Mouse (Mus musculus): ENCODE measurements at regions not wholly inside any gene's neighbourhood (a gene's known extent, or its start where the extent isn't known, plus 50 kb on each side); places are given as distances from the start of the nearest gene placed in this dataset.
A peak's percentile ranks its signal among the peaks of the same experiment; 100 is the strongest.
"Not testable (repeated sequence)": the region's sequence is repeated elsewhere in the genome, so short reads cannot be mapped to it uniquely, and the experiment has no call there.

DNA sequence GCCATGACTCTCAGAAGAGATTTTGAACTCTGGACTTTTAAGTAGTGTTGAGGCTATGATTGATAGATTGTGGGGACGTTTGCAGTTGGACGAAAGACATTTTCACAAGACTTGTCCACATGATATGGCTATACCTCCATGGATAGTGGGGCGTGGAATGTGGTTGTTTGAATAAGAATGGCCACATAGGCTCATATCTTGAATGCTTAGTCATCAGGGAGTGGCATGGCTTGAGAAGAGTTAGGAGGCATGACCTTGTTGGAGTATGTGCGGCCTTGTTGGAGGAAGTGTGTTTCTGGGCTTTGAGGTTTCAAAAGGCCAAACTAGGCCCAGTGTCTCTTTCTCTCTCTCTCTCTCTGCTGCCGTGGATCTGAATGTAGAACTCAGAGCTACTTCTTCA lies 204.7 kb upstream of the Pclo start:
- no peak for DNase-seq (ENCODE audit: low spot score in 2 of 2)

- no peak for DNase-seq (ENCODE audit: low spot score in 2 of 2)
Measured at GRCm38 (mm10) chr5:14311729-14312128, 203.0 kb upstream of the Pclo start.

GRCm38 (mm10) chr5:14320216-14320615 lies 194.5 kb upstream of the Pclo start:
- no peak for DNase-seq (ENCODE audit: low spot score in 2 of 2)

GRCm38 (mm10) chr5:14322000-14322399 lies 192.7 kb upstream of the Pclo start:
- no peak for DNase-seq (ENCODE audit: low spot score in 2 of 2)

GRCm38 (mm10) chr5:14360446-14360845 lies 154.3 kb upstream of the Pclo start:
- DNase-seq (ENCODE audit: low spot score in 2 of 2): no peak

DNA sequence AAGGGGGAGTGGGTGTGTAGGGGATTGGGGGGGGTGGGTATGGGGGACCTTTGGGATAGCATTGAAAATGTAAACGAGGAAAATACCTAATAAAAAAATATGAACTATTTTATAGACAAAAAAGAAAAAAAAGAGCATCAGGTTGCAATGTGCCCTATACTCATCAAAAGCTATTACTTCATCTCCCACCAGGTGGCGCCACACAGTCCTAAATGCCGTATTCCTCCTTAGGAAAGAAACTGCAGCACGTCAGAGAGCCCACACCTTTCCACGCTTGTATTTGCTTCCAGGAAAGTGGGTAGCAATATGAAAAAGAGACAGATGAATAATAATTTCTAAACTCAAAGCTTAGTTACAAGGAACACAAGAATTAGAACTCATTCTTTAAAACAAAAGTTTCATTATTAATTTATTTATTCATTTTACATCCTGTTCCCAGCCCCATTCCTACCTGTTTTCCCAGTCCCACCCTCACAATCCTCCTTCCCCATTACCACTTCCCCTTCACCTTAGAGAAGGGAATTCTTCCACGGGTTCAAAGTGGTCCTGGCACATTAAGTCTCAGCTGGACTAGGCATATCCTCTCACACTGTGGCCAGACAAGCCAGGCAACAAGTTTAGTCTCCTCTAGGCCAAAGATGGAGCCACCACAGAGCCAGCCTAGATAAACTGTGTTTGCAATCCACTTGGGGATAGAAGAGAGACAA lies 125.4 kb upstream of the Pclo start:
- DNase-seq (ENCODE audit: low spot score in 2 of 2): peak; percentile 26 to 82

DNA sequence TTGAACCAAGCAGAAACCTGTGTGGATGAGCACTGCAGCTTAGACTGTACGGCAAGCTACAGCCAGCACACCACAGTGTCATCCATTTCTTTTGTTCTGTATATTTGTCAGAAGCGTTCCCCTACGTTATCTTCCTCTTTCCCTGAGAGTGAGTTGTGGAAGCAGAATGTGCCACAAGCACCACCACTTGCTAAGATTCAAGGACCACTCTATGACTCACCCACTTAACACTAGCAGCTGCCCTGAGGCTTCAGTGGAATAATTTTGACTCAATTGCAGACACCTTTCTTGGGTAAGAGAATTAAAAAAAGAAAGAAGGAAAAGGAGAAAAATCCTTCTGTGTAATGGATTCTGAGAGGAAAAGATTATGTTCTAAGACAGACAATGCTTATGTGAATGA lies 122.9 kb upstream of the Pclo start:
- DNase-seq (ENCODE audit: low spot score in 2 of 2): no peak

- not testable (repeated sequence) for DNase-seq (ENCODE audit: low spot score in 2 of 2)
Measured at GRCm38 (mm10) chr5:14403381-14403780, 111.3 kb upstream of the Pclo start.

DNA sequence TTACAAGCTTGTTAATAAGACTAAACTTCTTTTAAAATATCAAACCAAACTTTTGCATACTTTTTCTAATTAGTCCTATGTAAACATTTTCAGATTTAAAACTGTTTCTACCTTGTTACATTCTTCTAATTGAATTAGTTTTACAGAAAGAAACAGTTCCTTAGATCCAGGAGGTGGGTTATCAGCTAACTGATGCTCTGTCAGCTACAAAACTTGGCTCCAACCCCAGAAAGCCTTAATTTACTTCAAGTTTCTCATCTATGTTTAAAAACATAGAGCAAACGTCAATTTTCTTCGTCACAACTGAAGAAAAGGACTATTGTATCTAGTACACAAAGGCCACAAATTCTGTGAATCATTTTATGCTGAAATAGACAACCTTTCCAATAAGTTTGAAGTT lies 110.4 kb upstream of the Pclo start:
- DNase-seq (ENCODE audit: low spot score in 2 of 2): no peak

DNA sequence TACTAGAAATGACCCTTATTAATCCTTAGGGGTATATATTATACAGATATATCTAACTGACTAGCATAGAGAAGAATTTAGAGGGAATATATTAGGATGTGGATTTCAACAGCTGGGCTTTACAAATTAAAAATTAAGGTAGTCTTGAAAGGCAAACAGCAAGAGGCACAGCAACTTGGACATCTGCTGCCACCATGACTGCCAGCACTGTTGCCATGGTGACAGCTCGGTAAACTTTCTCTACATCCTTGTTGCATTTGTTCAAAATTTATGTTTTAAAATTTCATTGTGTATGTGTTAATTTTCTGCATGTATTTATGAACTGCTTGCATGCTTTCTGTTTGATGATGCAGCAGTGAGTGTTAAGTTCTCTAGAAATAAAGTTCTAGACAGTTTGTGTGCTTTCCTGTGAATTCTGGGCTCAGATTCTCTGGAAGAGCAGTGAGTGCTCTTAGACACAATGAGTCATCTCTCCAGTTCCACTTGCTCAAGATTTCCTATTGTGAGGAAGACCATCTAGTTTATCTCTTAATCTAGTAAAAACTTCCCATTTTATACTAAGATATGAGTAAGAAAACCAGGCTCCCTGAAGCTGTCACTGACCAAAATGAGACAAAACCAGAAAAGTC lies 99.4 kb upstream of the Pclo start:
- DNase-seq (ENCODE audit: low spot score in 2 of 2): peak; percentile 8 to 46

DNA sequence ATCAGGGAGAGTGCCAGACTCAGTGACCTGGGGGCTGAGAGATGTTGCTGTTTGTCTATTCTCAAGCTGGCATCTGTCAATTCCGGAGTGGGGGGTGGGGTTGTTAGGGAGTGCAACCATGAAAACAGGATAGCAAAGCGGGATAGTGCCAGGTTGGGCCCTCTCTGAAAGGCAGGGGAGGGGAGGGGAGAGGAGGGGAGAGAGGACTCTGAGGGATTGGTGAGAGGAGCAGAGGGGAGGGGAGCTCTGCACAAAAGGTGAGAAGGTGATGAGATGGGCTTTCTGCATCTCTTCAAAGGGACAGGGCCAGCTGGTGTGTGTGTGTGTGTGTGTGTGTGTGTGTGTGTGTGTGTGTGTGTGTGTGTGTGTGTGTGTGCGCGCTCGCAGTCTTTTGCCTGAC lies 61.6 kb upstream of the Pclo start:
- no peak for DNase-seq (ENCODE audit: low spot score in 2 of 2)
